Mouse (Mus musculus): Measurements from ENCODE around the gene Trpm2.

- TF ChIP-seq POLR2A (IDR thresholded peaks at IDR 0.05; ENCODE audit: control insufficient read depth, extremely low read depth, insufficient read depth, low read length, poor library complexity) (no peak), CTCF (IDR thresholded peaks at IDR 0.05; ENCODE audit: borderline replicate concordance, control insufficient read depth, extremely low read depth, insufficient read depth, low read length, poor library complexity) (no peak)
Measured at GRCm38 (mm10) chr10:77962725-77963124, 7.6 kb downstream of the Trpm2 start.

Measured in thymus, adult 2 months (tissue).